Mouse (Mus musculus) G1E-ER4 (cell line): ENCODE results near the gene Agap1. TPM values are rescaled to one million over a fixed set of nuclear protein-coding genes. Genes with fewer than 3 reads are reported as not detected.

Source experiments
- GATA1 ChIP-seq: IDR thresholded peaks from one replicate; pipeline ENCODE4 v1.8.0; 2012; ENCODE audit warnings: low read length, inconsistent platforms
- polyA plus RNA-seq: library from polyadenylated mRNA; stranded (reverse); fragments of >175 nt; gene quantifications from 2 replicates; pipeline ENCODE4 v1.2.3, GENCODE M21; 2012

Gene Agap1
- polyA plus RNA-seq, 1 experiment = not detected

GRCm38 (mm10) chr1:89707756-89708480 is 253.3 kb downstream of the Agap1 start:
- TF ChIP-seq GATA1 = no peak

- TF ChIP-seq GATA1 = no peak
Measured at GRCm38 (mm10) chr1:89709824-89710223, 255.2 kb downstream of the Agap1 start.

GRCm38 (mm10) chr1:89713681-89714080 is 259.1 kb downstream of the Agap1 start:
- TF ChIP-seq GATA1 = no peak

- no peak for TF ChIP-seq GATA1
Measured at GRCm38 (mm10) chr1:89714165-89714980, 259.8 kb downstream of the Agap1 start.

GRCm38 (mm10) chr1:89716234-89716633 is 261.6 kb downstream of the Agap1 start:
- no peak for TF ChIP-seq GATA1

- TF ChIP-seq GATA1 = no peak
Measured at GRCm38 (mm10) chr1:89717100-89717499, 262.5 kb downstream of the Agap1 start.

- TF ChIP-seq GATA1 = no peak
Measured at GRCm38 (mm10) chr1:89718782-89719403, 264.3 kb downstream of the Agap1 start.

GRCm38 (mm10) chr1:89724141-89724540 is 269.5 kb downstream of the Agap1 start:
- TF ChIP-seq GATA1 = no peak

GRCm38 (mm10) chr1:89724555-89724954 is 269.9 kb downstream of the Agap1 start:
- TF ChIP-seq GATA1 = no peak

- TF ChIP-seq GATA1 = no peak
Measured at GRCm38 (mm10) chr1:89724957-89725356, 270.4 kb downstream of the Agap1 start.

GRCm38 (mm10) chr1:89728481-89728880 is 273.9 kb downstream of the Agap1 start:
- no peak for TF ChIP-seq GATA1

- no peak for TF ChIP-seq GATA1
Measured at GRCm38 (mm10) chr1:89730589-89731195, 276.1 kb downstream of the Agap1 start.

GRCm38 (mm10) chr1:89734368-89734767 is 279.8 kb downstream of the Agap1 start:
- no peak for TF ChIP-seq GATA1

GRCm38 (mm10) chr1:89735146-89735545 is 280.5 kb downstream of the Agap1 start:
- no peak for TF ChIP-seq GATA1

GRCm38 (mm10) chr1:89736021-89736420 is 281.4 kb downstream of the Agap1 start:
- TF ChIP-seq GATA1 = no peak
